9 mouse cellular contexts compared by ENCODE assay signal in the genomic region with DNA sequence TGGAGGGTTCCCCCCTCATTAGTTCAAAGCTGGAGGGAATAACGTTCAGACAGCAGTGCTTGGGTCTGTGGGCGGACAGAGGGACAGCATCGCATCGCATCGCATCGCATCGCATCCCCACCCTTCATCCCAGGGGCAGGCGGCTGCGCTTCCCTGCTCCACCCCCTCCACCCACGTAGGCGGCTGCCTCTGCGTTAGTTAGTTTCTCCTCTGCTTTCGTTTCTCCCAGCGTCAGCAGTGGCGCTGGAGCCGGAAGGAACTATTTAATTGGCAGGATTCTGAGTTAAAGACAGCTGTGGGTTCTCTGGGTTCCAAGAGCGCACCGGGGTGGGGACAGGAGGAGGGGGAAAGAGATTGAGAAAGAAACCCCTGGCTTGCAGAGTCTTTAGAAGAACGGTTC.
DNase-seq lines count a peak whose midpoint lies in the region; ATAC-seq lines count a peak whose summit lies in the region.
"Had no signal": no experiment of that assay in that cellular context is flagged by ENCODE, and none has a peak within 500 bp of the region (broad histone marks: within the 10 kb centered on the region; RNA-seq: fewer than 3 reads in every experiment).

No protein-coding gene starts in this region.

- WGBS in embryonic facial prominence, embryonic 14.5 days = 2% methylated on average over 19 of the region's 19 CpGs
- WGBS in heart, embryonic 12.5 days = 2% methylated on average over 19 of the region's 19 CpGs
- WGBS in kidney, embryonic 15.5 days = 1% methylated on average over 19 of the region's 19 CpGs
- 2% methylated on average over 19 of the region's 19 CpGs for WGBS in lung, embryonic 16.5 days

- H3K9me3 ChIP-seq in embryonic facial prominence, embryonic 14.5 days (ENCODE audit: control insufficient read depth, low read length) = no peaks in the 10 kb centered on the region
- H3K9me3 ChIP-seq in heart, embryonic 12.5 days (replicated peaks) = no peaks in the 10 kb centered on the region
- H3K9me3 ChIP-seq in kidney, embryonic 15.5 days (replicated peaks) = no peaks in the 10 kb centered on the region
- no peaks in the 10 kb centered on the region for H3K9me3 ChIP-seq in lung, embryonic 16.5 days (ENCODE audit: control insufficient read depth, low read length)

- peak overlapping the region; percentile 8; the same call in 1 of the 2 replicates for H3K4me3 ChIP-seq in embryonic facial prominence, embryonic 14.5 days (ENCODE audit: low read depth, low read length)
- H3K4me3 ChIP-seq in heart, embryonic 12.5 days = peak overlapping the region; percentile 15; the same call in 1 of the 2 replicates
- H3K4me3 ChIP-seq in kidney, embryonic 15.5 days (replicated peaks) = peak overlapping the region; percentile 23
- peak overlapping the region; percentile 25 for H3K4me3 ChIP-seq in lung, embryonic 16.5 days (ENCODE audit: low read length)

- no peak; the same call in 1 of the 2 replicates for ATAC-seq in embryonic facial prominence, embryonic 14.5 days (ENCODE audit: low read depth)
- ATAC-seq in heart, embryonic 12.5 days (ENCODE audit: insufficient number of reproducible peaks, low FRiP score) = no peak
- no peak for ATAC-seq in kidney, embryonic 15.5 days (replicated peaks; ENCODE audit: low FRiP score)
- ATAC-seq in lung, embryonic 16.5 days (ENCODE audit: low read depth) = peak; percentile 80
- no peak for ATAC-seq in monocyte, adult 5-6 weeks (replicated peaks; ENCODE audit: insufficient number of reproducible peaks, low FRiP score, low TSS enrichment, poor library complexity, severe bottlenecking)

- no peak overlapping the region for H3K9ac ChIP-seq in embryonic facial prominence, embryonic 14.5 days (ENCODE audit: low read depth, low read length)
- no peak overlapping the region for H3K9ac ChIP-seq in heart, embryonic 12.5 days
- no peak overlapping the region for H3K9ac ChIP-seq in kidney, embryonic 15.5 days
- H3K9ac ChIP-seq in lung, embryonic 16.5 days (ENCODE audit: low read length) = no peak overlapping the region

- H3K36me3 ChIP-seq in embryonic facial prominence, embryonic 14.5 days (ENCODE audit: control insufficient read depth, insufficient read depth, low read length) = no peaks in the 10 kb centered on the region
- H3K36me3 ChIP-seq in heart, embryonic 12.5 days = no peaks in the 10 kb centered on the region
- no peaks in the 10 kb centered on the region for H3K36me3 ChIP-seq in kidney, embryonic 15.5 days
- no peaks in the 10 kb centered on the region for H3K36me3 ChIP-seq in lung, embryonic 16.5 days (ENCODE audit: control insufficient read depth, insufficient read depth, low read length)

- no peaks in the 10 kb centered on the region for H3K4me1 ChIP-seq in embryonic facial prominence, embryonic 14.5 days (ENCODE audit: control insufficient read depth, insufficient read depth, low read length)
- H3K4me1 ChIP-seq in heart, embryonic 12.5 days (replicated peaks) = no peaks in the 10 kb centered on the region
- H3K4me1 ChIP-seq in kidney, embryonic 15.5 days = peaks cover 27% of the 10 kb centered on the region
- peaks cover 7% of the 10 kb centered on the region for H3K4me1 ChIP-seq in lung, embryonic 16.5 days (replicated peaks; ENCODE audit: control insufficient read depth, insufficient read depth, low read length)

- H3K4me2 ChIP-seq in embryonic facial prominence, embryonic 14.5 days (ENCODE audit: low read depth, low read length) = peak overlapping the region; percentile 42
- peak overlapping the region; percentile 44 for H3K4me2 ChIP-seq in heart, embryonic 12.5 days
- peak overlapping the region; percentile 53 for H3K4me2 ChIP-seq in kidney, embryonic 15.5 days
- peak overlapping the region; percentile 37 for H3K4me2 ChIP-seq in lung, embryonic 16.5 days (ENCODE audit: low read depth, low read length)

- H3K27ac ChIP-seq in embryonic facial prominence, embryonic 14.5 days (replicated peaks; ENCODE audit: low read depth, low read length) = no peak overlapping the region
- no peak overlapping the region for H3K27ac ChIP-seq in heart, embryonic 12.5 days (ENCODE audit: poor library complexity, severe bottlenecking)
- H3K27ac ChIP-seq in kidney, embryonic 15.5 days = no peak overlapping the region
- H3K27ac ChIP-seq in lung, embryonic 16.5 days (ENCODE audit: low read length) = no peak overlapping the region
- H3K27ac ChIP-seq: macrophage had no signal

- peak; percentile 74 for DNase-seq in brain, adult 2 months (ENCODE audit: low read depth, low spot score)
- DNase-seq in embryonic facial prominence, embryonic 14.5 days (ENCODE audit: low spot score) = peak; percentile 41
- peak; percentile 53 for DNase-seq in right cerebral cortex, postnatal 4 days
- no peak for DNase-seq in cerebellum, adult 11-12 months

- H3K27me3 ChIP-seq in embryonic facial prominence, embryonic 14.5 days (replicated peaks; ENCODE audit: control insufficient read depth, insufficient read depth, low read length) = peaks cover 41% of the 10 kb centered on the region
- peaks cover 87% of the 10 kb centered on the region for H3K27me3 ChIP-seq in heart, embryonic 12.5 days (replicated peaks)
- peaks cover 33% of the 10 kb centered on the region; the same call in 1 of the 2 replicates for H3K27me3 ChIP-seq in kidney, embryonic 15.5 days
- H3K27me3 ChIP-seq in lung, embryonic 16.5 days (ENCODE audit: control insufficient read depth, insufficient read depth, low read depth, low read length) = peaks cover 19% of the 10 kb centered on the region
